Mouse (Mus musculus) intestine, embryonic 15.5 days (tissue): ENCODE measurements around the gene Gprc5d. TPM values are rescaled to one million over a fixed set of nuclear protein-coding genes. Genes with fewer than 3 reads are reported as not detected.

Experiments used
- ATAC-seq: fragments of 200-750 bp; cut with Nextera tagmentation; 2 replicates; pipeline ENCODE4 v1.8.0; 2017; ENCODE audit warnings: moderate TSS enrichment, moderate library complexity
- H3K27ac ChIP-seq: fragments of 300-500 bp; sonication (generic); 2 replicates; pipeline ENCODE4 v1.5.1; 2015; ENCODE audit warnings: mild to moderate bottlenecking, inconsistent platforms
- H3K27me3 ChIP-seq: fragments of 300-500 bp; sonication (generic); replicated peaks from 2 replicates; pipeline ENCODE4 v1.6.1; 2015; ENCODE audit warnings: inconsistent platforms
- H3K36me3 ChIP-seq: fragments of 300-500 bp; sonication (generic); 2 replicates; pipeline ENCODE4 v1.6.1; 2015; ENCODE audit warnings: inconsistent platforms
- H3K4me1 ChIP-seq: fragments of 300-500 bp; sonication (generic); replicated peaks from 2 replicates; pipeline ENCODE4 v1.6.1; 2015; ENCODE audit warnings: inconsistent platforms
- H3K4me2 ChIP-seq: fragments of 300-500 bp; sonication (generic); replicated peaks from 2 replicates; pipeline ENCODE4 v1.6.1; 2015; ENCODE audit warnings: mild to moderate bottlenecking, inconsistent platforms
- H3K4me3 ChIP-seq: fragments of 300-500 bp; sonication (generic); replicated peaks from 2 replicates; pipeline ENCODE4 v1.5.1; 2015; ENCODE audit warnings: inconsistent platforms
- H3K9ac ChIP-seq: fragments of 300-500 bp; sonication (generic); 2 replicates; pipeline ENCODE4 v1.6.1; 2015; ENCODE audit warnings: inconsistent platforms
- H3K9me3 ChIP-seq: fragments of 300-500 bp; sonication (generic); 2 replicates; pipeline ENCODE4 v1.6.1; 2016; ENCODE audit warnings: inconsistent platforms
- WGBS: fragments of 180-500 bp; shearing (Covaris S2); methylation state at CpG from one replicate; pipeline ENCODE4 v1.1.7; 2015; 5-methylcytosine and 5-hydroxymethylcytosine counted together
- polyA plus RNA-seq: library from polyadenylated mRNA; unstranded; fragments of >200 nt; fragmentation: Nextera tagmentation; extraction: Ambion mirVana; gene quantifications from 2 replicates; pipeline ENCODE4 v1.2.1, GENCODE M21; 2015

Gene Gprc5d
- not detected in 2 replicates for polyA plus RNA-seq

DNA sequence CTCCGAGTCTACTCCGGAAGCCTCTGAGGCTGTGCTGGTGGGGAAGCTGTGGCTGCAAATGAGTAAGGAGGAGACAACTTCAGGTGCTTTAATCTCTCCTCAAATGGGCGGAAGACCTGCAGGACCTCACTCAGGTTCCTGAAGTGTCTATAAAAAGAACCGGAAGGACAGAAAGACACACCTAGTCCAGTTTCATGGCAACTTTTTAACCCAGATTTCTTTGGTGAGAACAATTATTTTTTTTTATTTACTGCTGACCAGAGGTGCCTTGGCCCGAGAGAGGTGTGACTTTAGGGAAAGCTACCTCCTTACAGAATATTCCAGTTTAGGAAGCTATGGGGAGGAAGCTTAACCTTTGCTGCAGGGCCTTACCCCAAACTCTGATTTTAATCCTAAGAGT lies at the start of gene Gprc5d:
TSS of gene Gprc5d (minus strand) at position 101 of the 400 bp plus-strand sequence.
- Histone ChIP-seq H3K27ac (no peak within 1 kb of the TSS), H3K4me1 (no peaks in the 10 kb centered on the region), H3K27me3 (no peaks in the 10 kb centered on the region), H3K9ac (no peak within 1 kb of the TSS), H3K4me3 (no peak within 1 kb of the TSS), H3K36me3 (no peaks in the 10 kb centered on the region), H3K4me2 (no peak within 1 kb of the TSS), H3K9me3 (no peaks in the 10 kb centered on the region)
- WGBS = 86% methylated on average over 5 of the region's 5 CpGs
- ATAC-seq = no peak

GRCm38 (mm10) chr6:135166712-135167111 lies 48.6 kb upstream of the Gprc5d start:
- peak overlapping the region; percentile 90 for H3K4me2 ChIP-seq

GRCm38 (mm10) chr6:135166262-135166661 lies 48.2 kb upstream of the Gprc5d start:
- no peaks in the 10 kb centered on the region for H3K27me3 ChIP-seq
- no peak overlapping the region for H3K4me3 ChIP-seq
- H3K4me1 ChIP-seq = 0 out of 2 replicates have a peak, but pooled peaks cover 3% of the 10 kb centered on the region
- no peaks in the 10 kb centered on the region for H3K9me3 ChIP-seq
- H3K4me2 ChIP-seq = peak overlapping the region; percentile 90; the same call in 1 of the 2 replicates
- WGBS = 89% methylated on average over 3 of the region's 3 CpGs
- no peak overlapping the region for H3K9ac ChIP-seq
- no peak overlapping the region for H3K27ac ChIP-seq
- no peak for ATAC-seq
- no peaks in the 10 kb centered on the region for H3K36me3 ChIP-seq

More at GRCm38 (mm10) chr6:135166712-135167111, 48.6 kb upstream of the Gprc5d start:
- Histone ChIP-seq H3K36me3 (no peaks in the 10 kb centered on the region), H3K4me1 (0 out of 2 replicates have a peak, but pooled peaks cover 3% of the 10 kb centered on the region), H3K27me3 (no peaks in the 10 kb centered on the region), H3K9ac (no peak overlapping the region), H3K9me3 (no peaks in the 10 kb centered on the region), H3K27ac (no peak overlapping the region), H3K4me3 (peak overlapping the region; percentile 64; the same call in 1 of the 2 replicates)
- 64% methylated on average over 5 of the region's 5 CpGs for WGBS
- ATAC-seq = no peak

DNA sequence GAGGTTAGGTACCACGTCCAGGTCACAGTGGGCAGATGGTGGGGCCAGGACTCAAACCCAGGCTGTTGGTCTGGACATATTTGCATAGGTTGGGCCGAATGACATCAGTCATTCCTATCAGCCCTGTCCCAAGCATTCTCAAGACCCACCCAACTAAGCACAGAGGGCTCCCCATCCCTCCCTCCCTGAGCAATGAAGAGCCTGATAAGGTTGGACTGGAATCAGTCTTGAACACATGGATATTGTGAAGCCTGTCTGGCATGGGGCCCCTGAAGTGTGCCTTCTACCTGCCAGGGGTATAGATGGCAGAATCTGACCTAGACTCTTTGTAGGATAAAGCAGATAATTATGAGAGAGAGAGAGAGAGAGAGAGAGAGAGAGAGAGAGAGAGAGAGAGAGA lies 47.6 kb upstream of the Gprc5d start:
- H3K4me3 ChIP-seq = no peak overlapping the region
- no peaks in the 10 kb centered on the region for H3K9me3 ChIP-seq
- H3K27me3 ChIP-seq = no peaks in the 10 kb centered on the region
- whole genome bisulfite sequencing = 58% methylated on average over 2 of the region's 2 CpGs
- H3K9ac ChIP-seq = no peak overlapping the region
- no peaks in the 10 kb centered on the region for H3K36me3 ChIP-seq
- H3K27ac ChIP-seq = no peak overlapping the region
- H3K4me1 ChIP-seq = 0 out of 2 replicates have a peak, but pooled peaks cover 3% of the 10 kb centered on the region
- no peak for ATAC-seq
- H3K4me2 ChIP-seq = no peak overlapping the region

- no peak overlapping the region for H3K27ac ChIP-seq
- WGBS = 56% methylated on average over 3 of the region's 3 CpGs
- 0 out of 2 replicates have a peak, but pooled peaks cover 3% of the 10 kb centered on the region for H3K4me1 ChIP-seq
- ATAC-seq = no peak
- H3K36me3 ChIP-seq = no peaks in the 10 kb centered on the region
- H3K9ac ChIP-seq = no peak overlapping the region
- no peak overlapping the region for H3K4me2 ChIP-seq
- no peaks in the 10 kb centered on the region for H3K27me3 ChIP-seq
- H3K9me3 ChIP-seq = no peaks in the 10 kb centered on the region
- H3K4me3 ChIP-seq = no peak overlapping the region
Observed at GRCm38 (mm10) chr6:135165191-135165590, 47.1 kb upstream of the Gprc5d start.

DNA sequence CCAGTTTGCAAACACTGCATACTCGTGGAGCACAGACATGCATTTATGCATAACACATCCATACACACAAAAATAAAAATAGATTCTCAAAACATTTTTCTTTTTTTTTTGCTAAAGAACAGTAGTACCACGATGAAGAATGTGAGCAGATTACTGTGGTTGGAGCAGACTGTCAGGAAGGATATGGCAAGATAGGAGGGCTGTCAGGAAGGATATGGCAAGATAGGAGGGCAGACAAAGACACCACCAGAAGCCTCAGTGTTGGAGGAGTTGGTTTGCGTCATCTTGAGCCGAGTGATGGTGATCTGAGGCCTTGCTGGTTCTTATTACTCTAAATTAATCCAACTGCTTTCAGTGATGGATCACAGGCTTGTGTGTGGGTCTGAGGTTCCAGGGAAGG lies 44.8 kb upstream of the Gprc5d start:
- no peak for ATAC-seq
- 70% methylated on average over 4 of the region's 4 CpGs for WGBS

GRCm38 (mm10) chr6:135162311-135162710 lies 44.2 kb upstream of the Gprc5d start:
- Histone ChIP-seq H3K4me2 (no peak overlapping the region), H3K4me1 (0 out of 2 replicates have a peak, but pooled peaks cover 3% of the 10 kb centered on the region), H3K27ac (no peak overlapping the region), H3K27me3 (no peaks in the 10 kb centered on the region), H3K9ac (no peak overlapping the region), H3K9me3 (no peaks in the 10 kb centered on the region), H3K36me3 (no peaks in the 10 kb centered on the region), H3K4me3 (no peak overlapping the region)
- WGBS = 84% methylated on average over 3 of the region's 3 CpGs
- ATAC-seq = no peak

More for the DNA sequence above, 44.8 kb upstream of the Gprc5d start:
- no peak overlapping the region for H3K4me3 ChIP-seq
- no peak overlapping the region for H3K27ac ChIP-seq
- no peaks in the 10 kb centered on the region for H3K9me3 ChIP-seq
- no peak overlapping the region for H3K4me2 ChIP-seq
- no peak overlapping the region for H3K9ac ChIP-seq
- no peaks in the 10 kb centered on the region for H3K36me3 ChIP-seq
- H3K4me1 ChIP-seq = 0 out of 2 replicates have a peak, but pooled peaks cover 3% of the 10 kb centered on the region
- no peaks in the 10 kb centered on the region for H3K27me3 ChIP-seq

- no peak overlapping the region for H3K4me2 ChIP-seq
- H3K27me3 ChIP-seq = no peaks in the 10 kb centered on the region
- WGBS = 68% methylated on average over 4 of the region's 4 CpGs
- H3K4me3 ChIP-seq = no peak overlapping the region
- no peak overlapping the region for H3K9ac ChIP-seq
- H3K36me3 ChIP-seq = no peaks in the 10 kb centered on the region
- H3K27ac ChIP-seq = no peak overlapping the region
- H3K4me1 ChIP-seq = 0 out of 2 replicates have a peak, but pooled peaks cover 3% of the 10 kb centered on the region
- no peak for ATAC-seq
- no peaks in the 10 kb centered on the region for H3K9me3 ChIP-seq
Observed at GRCm38 (mm10) chr6:135161356-135161755, 43.3 kb upstream of the Gprc5d start.

DNA sequence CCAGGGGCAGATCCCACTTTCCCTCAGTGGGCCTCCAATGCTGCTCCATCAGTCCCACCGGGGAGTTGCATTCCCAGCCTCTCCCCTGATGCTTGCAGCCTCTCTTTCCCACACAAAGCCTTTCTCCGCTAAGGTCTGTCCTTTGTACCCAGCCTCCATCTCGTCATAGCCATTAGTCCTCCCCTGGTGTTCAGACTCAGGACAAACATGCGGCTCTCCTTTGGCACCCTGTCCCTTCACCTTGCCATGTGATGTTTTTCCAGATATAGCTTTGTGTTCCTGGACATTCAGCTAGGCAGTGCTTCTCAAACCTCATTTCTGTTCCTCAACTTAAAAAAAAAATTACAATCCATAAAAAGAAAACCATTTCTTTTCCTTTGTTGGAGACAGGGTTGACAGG lies 40.4 kb upstream of the Gprc5d start:
- H3K4me1 ChIP-seq = no peaks in the 10 kb centered on the region
- H3K9me3 ChIP-seq = no peaks in the 10 kb centered on the region
- no peak overlapping the region for H3K27ac ChIP-seq
- H3K36me3 ChIP-seq = no peaks in the 10 kb centered on the region
- H3K27me3 ChIP-seq = no peaks in the 10 kb centered on the region
- no peak overlapping the region for H3K9ac ChIP-seq
- H3K4me3 ChIP-seq = no peak overlapping the region
- H3K4me2 ChIP-seq = no peak overlapping the region
- no peak for ATAC-seq
- 67% methylated on average over 4 of the region's 4 CpGs for WGBS

DNA sequence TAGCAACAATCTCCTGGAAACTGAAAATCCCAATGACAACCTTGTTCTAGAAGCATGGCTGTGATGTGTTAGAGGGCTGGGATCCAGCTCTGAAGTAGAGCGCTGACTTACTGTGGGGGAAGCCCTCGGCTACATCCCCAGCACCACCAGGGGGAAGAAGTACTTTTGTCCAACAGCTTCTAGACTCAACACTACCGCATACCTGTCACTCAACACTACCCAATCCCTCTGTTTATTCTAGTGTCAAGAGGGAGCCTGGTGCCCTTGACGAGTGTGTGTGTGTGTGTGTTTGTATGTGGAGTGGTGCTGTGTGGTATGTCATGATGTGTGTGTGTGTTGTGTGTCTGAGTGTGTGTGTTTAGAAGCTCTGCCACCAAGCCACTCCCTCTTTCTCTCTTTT lies 39.4 kb upstream of the Gprc5d start:
- Histone ChIP-seq H3K27me3 (no peaks in the 10 kb centered on the region), H3K36me3 (0 out of 2 replicates have a peak, but pooled peaks cover 3% of the 10 kb centered on the region), H3K4me1 (no peaks in the 10 kb centered on the region), H3K27ac (no peak overlapping the region), H3K4me2 (no peak overlapping the region), H3K9me3 (no peaks in the 10 kb centered on the region), H3K4me3 (no peak overlapping the region), H3K9ac (no peak overlapping the region)
- ATAC-seq = no peak
- 63% methylated on average over 4 of the region's 4 CpGs for WGBS

DNA sequence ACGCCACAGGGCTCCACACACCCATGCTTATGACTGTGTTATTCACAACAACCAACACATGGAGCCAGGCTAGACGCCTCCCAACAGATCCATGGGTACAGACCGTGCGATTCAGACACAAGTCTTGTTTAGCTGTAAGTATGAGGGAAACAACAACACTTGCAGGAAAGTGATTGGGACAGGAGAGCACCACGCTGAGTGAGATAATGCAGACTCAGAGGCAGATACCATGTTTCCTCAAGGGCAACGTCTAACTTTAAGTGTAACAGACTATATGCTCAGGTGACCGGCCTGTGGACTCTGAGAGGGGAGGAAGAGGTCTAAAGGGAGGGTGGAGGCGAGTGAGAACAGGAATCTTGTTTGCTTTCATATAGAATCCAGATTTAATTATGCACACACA lies 38.5 kb upstream of the Gprc5d start:
- H3K9ac ChIP-seq = no peak overlapping the region
- H3K4me3 ChIP-seq = no peak overlapping the region
- no peaks in the 10 kb centered on the region for H3K27me3 ChIP-seq
- 66% methylated on average over 8 of the region's 8 CpGs for WGBS
- peak; percentile 63 for ATAC-seq
- H3K9me3 ChIP-seq = no peaks in the 10 kb centered on the region
- no peaks in the 10 kb centered on the region for H3K4me1 ChIP-seq
- no peak overlapping the region for H3K27ac ChIP-seq
- no peak overlapping the region for H3K4me2 ChIP-seq
- H3K36me3 ChIP-seq = 0 out of 2 replicates have a peak, but pooled peaks cover 3% of the 10 kb centered on the region

DNA sequence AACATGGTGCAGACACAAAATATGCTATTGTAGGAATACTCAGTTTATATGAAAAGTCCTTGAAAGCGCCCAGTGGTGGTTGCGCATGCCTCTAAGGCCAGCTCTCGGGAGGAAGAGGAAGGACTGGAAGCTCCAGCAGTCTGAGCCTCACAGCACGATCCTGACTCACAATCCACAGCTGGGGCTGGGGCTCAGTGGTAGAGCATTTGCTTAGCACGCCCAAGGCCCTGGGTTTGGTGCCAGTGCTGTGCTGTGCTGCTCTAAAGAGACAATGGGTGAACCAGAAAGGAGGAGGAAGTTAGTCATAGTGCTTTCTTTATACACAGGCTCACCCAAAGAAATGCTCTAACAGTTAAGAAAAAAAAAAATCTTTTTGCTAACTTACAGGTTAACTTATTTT lies 35.6 kb upstream of the Gprc5d start:
- Histone ChIP-seq H3K9me3 (no peaks in the 10 kb centered on the region), H3K36me3 (0 out of 2 replicates have a peak, but pooled peaks cover 3% of the 10 kb centered on the region), H3K4me2 (no peak overlapping the region), H3K4me1 (no peaks in the 10 kb centered on the region), H3K27me3 (no peaks in the 10 kb centered on the region), H3K4me3 (no peak overlapping the region), H3K9ac (no peak overlapping the region), H3K27ac (no peak overlapping the region)
- WGBS = 75% methylated on average over 5 of the region's 5 CpGs
- ATAC-seq = no peak

- H3K9ac ChIP-seq = no peak overlapping the region
- H3K36me3 ChIP-seq = 0 out of 2 replicates have a peak, but pooled peaks cover 3% of the 10 kb centered on the region
- H3K27me3 ChIP-seq = no peaks in the 10 kb centered on the region
- no peak overlapping the region for H3K4me2 ChIP-seq
- no peak for ATAC-seq
- H3K4me3 ChIP-seq = no peak overlapping the region
- no peaks in the 10 kb centered on the region for H3K4me1 ChIP-seq
- 31% methylated on average over 5 of the region's 5 CpGs for WGBS
- H3K27ac ChIP-seq = no peak overlapping the region
- H3K9me3 ChIP-seq = no peaks in the 10 kb centered on the region
Observed at GRCm38 (mm10) chr6:135150311-135150710, 32.2 kb upstream of the Gprc5d start.
